Mouse (Mus musculus) midbrain, embryonic 12.5 days (tissue): Measurements from ENCODE around the gene Snrpn. TPM values are rescaled to one million over a fixed set of nuclear protein-coding genes. Genes with fewer than 3 reads are reported as not detected.
A peak's percentile ranks its signal among the peaks of the same experiment; 100 is the strongest.
"Not testable (repeated sequence)": the region's sequence is repeated elsewhere in the genome, so short reads cannot be mapped to it uniquely, and the experiment has no call there.

Source experiments
- ATAC-seq: fragments of 200-750 bp; cut with Nextera tagmentation; 2 replicates; pipeline ENCODE4 v1.8.0; 2017; ENCODE audit warnings: low read depth, moderate TSS enrichment, moderate library complexity; ENCODE audit not compliant: low FRiP score
- H3K27ac ChIP-seq: fragments of 300-500 bp; sonication (generic); replicated peaks from 2 replicates; pipeline ENCODE4 v1.5.1; 2016; ENCODE audit warnings: mild to moderate bottlenecking
- H3K27me3 ChIP-seq: fragments of 300-500 bp; sonication (generic); 2 replicates; pipeline ENCODE4 v1.6.1; 2016; ENCODE audit warnings: mild to moderate bottlenecking
- H3K36me3 ChIP-seq: fragments of 300-500 bp; sonication (generic); 2 replicates; pipeline ENCODE4 v1.6.1; 2016
- H3K4me1 ChIP-seq: fragments of 300-500 bp; sonication (generic); 2 replicates; pipeline ENCODE4 v1.6.1; 2016
- H3K4me2 ChIP-seq: fragments of 300-500 bp; sonication (generic); replicated peaks from 2 replicates; pipeline ENCODE4 v1.6.1; 2016; ENCODE audit warnings: mild to moderate bottlenecking, moderate library complexity
- H3K4me3 ChIP-seq: fragments of 300-500 bp; sonication (generic); 2 replicates; pipeline ENCODE4 v1.5.1; 2016; ENCODE audit warnings: mild to moderate bottlenecking
- H3K9ac ChIP-seq: fragments of 300-500 bp; sonication (generic); replicated peaks from 2 replicates; pipeline ENCODE4 v1.6.1; 2016; ENCODE audit warnings: mild to moderate bottlenecking, moderate library complexity
- H3K9me3 ChIP-seq: fragments of 300-500 bp; sonication (generic); 2 replicates; pipeline ENCODE4 v1.6.1; 2016; ENCODE audit warnings: mild to moderate bottlenecking
- WGBS: fragments of 180-500 bp; shearing (Covaris S2); methylation state at CpG from one replicate; pipeline ENCODE4 v1.1.7; 2016; 5-methylcytosine and 5-hydroxymethylcytosine counted together
- polyA plus RNA-seq: library from polyadenylated mRNA; unstranded; fragments of >200 nt; fragmentation: Nextera tagmentation; extraction: Ambion mirVana; gene quantifications from 2 replicates; pipeline ENCODE4 v1.2.1, GENCODE M21; 2016

The Snrpn gene
- polyA plus RNA-seq = 290 and 291 TPM in 2 replicates

DNA sequence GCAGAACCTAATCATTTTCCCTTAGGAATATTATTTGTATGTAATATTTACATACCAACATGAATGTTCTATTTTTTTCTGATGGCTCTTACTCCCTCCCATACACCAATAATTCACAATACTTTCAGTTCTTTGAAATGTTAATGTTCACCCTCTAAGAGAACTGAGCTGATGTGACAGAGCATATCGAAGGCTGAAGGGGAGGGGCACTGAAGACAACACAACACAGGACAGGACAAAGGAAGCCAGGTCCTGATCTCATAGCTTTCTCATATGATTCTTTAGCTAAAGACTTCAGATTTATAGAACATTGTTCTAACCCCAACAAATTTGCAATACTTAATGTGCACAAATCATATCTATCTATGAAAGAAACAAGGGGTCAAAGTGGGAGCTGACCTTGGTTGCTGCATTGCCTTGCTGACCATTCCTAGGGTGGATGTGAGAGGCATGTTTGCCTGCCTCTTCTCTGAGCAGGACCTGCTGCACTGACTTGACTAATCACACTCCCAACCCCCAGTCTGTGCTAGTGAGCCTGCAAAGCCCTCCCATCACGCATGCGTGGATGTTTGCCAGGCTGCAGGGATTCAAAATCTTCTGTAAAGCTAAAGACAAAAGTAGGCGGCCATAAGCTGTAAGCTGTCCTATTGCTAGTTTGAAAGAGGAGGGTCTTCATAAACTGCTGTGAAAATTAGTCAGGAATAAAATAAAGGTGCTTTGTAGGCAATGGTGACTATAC, at the start of gene Snrpn:
Gene Snrpn (minus strand): TSS at position 478 of the 739 bp plus-strand sequence.
- peak; percentile 87 for ATAC-seq
- H3K27ac ChIP-seq = peak within 1 kb of the TSS; percentile 49
- WGBS = 47% methylated on average over 4 of the region's 4 CpGs

DNA sequence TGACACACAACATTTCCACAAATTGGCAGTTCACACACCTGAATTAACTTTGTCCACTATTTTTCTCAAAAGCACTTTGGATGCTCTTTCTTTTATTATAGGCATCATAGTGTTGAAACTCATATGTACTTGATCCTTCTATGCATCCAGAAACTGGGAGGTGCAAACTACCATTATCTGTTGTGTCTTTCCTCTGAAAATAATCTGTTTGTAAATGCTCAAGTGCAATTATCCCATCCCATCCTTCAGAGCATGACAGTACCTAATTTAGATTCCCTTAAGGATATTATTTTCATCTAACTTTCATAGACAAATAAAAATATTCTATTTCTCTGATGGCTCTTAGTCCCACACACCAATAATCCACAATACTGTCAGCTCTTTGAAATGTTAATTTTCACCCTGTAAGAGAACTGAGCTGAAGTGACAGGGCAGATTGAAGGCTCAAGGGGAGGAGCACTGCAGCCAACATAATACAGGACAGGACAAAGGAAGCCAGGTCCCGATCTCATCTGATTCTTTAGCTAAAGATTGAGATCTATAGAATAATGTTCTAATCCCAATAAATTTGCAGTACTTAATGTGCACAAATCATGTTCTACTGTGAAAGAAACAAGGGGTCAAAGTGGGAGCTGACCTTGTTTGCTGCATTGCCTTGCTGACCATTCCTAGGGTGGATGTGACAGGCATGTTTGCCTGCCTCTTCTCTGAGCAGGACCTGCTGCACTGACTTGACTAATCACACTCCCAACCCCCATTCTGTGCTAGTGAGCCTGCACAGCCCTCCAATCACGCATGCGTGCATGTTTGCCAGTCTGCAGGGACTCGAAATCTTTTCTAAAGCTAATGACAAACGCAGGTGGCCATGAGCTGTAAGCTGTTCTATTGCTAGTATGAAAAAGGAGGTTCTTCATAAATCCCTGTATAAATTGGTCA, 30.5 kb upstream of the Snrpn start:
- H3K36me3 ChIP-seq = no peaks in the 10 kb centered on the region
- 0 out of 2 replicates have a peak overlapping the region, but pooled peaks have one; percentile 17 for H3K4me3 ChIP-seq
- H3K4me2 ChIP-seq = 0 out of 2 replicates have a peak overlapping the region, but pooled peaks have one; percentile 13
- H3K9me3 ChIP-seq = peaks cover 4% of the 10 kb centered on the region; the same call in 1 of the 2 replicates
- peak overlapping the region; percentile 81 for H3K27ac ChIP-seq
- no peaks in the 10 kb centered on the region for H3K4me1 ChIP-seq
- WGBS = 52% methylated on average over 5 of the region's 5 CpGs
- ATAC-seq = peak; percentile 97
- no peaks in the 10 kb centered on the region for H3K27me3 ChIP-seq
- H3K9ac ChIP-seq = no peak overlapping the region

More for the DNA sequence above, at the start of gene Snrpn:
- 0 out of 2 replicates have a peak within 1 kb of the TSS, but pooled peaks have one; percentile 3 for H3K4me2 ChIP-seq
- no peaks in the 10 kb centered on the region for H3K27me3 ChIP-seq
- no peaks in the 10 kb centered on the region for H3K36me3 ChIP-seq
- H3K4me1 ChIP-seq = no peaks in the 10 kb centered on the region
- no peak within 1 kb of the TSS for H3K4me3 ChIP-seq
- no peaks in the 10 kb centered on the region for H3K9me3 ChIP-seq
- H3K9ac ChIP-seq = no peak within 1 kb of the TSS

DNA sequence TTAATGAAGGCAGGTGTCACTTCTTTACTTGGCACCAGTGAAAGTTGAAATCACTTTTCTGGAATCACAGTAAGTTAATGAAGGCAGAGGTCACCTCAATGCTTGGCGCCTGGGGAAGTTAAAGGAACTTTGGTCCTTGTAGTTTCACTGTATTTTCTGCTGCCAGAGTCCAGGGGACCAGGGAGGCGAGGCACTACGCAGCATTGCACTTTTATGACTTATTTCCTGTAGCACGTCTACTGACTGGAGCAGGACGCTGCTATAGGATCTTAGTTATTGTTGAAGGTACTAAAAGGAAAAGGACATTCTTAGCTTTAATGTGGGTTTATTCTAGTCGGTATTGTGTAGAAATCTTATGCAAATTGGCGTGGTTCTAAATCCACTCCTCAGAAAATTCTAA, 14.7 kb downstream of the Snrpn start:
- H3K27ac ChIP-seq = no peak overlapping the region
- H3K4me1 ChIP-seq = no peaks in the 10 kb centered on the region
- WGBS = 70% methylated on average over 7 of the region's 7 CpGs
- no peak overlapping the region for H3K4me2 ChIP-seq
- H3K9ac ChIP-seq = no peak overlapping the region
- H3K27me3 ChIP-seq = no peaks in the 10 kb centered on the region
- H3K9me3 ChIP-seq = no peaks in the 10 kb centered on the region
- no peaks in the 10 kb centered on the region for H3K36me3 ChIP-seq
- ATAC-seq = no peak
- no peak overlapping the region for H3K4me3 ChIP-seq

DNA sequence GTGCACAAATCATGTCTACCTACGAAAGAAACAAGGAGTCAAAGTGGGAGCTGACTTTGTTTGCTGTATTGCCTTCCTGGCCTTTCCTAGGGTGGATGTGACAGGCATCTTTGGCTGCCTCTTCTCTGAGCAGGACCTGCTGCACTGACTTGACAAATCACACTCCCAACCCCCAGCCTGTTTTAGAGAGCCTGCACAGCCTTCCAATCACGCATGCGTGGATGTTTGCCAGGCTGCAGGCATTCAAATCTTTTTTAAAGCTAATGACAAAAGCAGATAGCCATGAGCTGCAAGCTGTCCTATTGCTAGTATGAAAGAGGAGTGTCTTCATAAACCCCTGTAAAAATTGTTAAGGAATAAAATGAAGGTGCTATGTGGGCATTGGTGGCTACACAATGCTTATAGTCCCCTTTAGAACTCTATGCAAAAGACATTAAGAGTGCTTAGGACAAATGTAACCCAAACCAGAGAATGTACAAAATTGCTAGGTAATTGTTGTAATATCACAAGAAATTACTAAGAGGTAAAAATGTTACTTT, 16.9 kb downstream of the Snrpn start:
- H3K9ac ChIP-seq, ATAC-seq, H3K4me2 ChIP-seq, H3K27me3 ChIP-seq, H3K9me3 ChIP-seq, H3K4me1 ChIP-seq, H3K36me3 ChIP-seq, H3K27ac ChIP-seq, H3K4me3 ChIP-seq: not testable (repeated sequence)
- WGBS = 52% methylated on average over 3 of the region's 3 CpGs

DNA sequence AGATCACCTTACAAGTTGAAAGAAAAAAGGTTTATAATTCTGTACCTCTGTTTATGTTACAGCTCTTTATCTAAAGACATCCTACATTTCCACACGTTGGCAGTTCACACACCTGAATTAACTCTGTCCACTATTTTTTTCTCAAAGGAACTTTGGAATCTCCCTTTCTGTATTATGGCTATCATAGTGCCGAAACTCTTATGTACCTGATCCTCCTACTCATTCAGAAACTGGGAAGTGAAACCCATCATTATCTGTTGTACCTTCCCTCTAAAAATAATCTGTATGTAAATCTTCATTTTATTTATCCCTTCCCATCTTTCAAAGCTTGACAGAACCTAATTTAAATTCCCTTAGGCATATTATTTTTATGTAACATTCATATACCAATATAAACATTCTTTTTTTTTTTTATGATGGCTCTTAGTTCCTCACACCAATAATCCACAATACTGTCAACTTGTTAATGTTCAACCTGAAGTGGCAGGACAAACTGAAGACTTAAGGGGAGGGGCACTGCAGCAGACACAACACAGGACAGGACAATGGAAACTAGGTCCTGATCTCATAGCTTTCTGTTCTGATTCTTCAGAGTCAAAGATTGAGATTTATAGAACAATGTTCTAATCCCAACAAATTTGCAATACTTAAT, 17.5 kb downstream of the Snrpn start:
- 66% methylated on average over 2 of the region's 2 CpGs for WGBS
- ATAC-seq = no peak
- H3K9ac ChIP-seq = no peak overlapping the region
- no peak overlapping the region for H3K4me3 ChIP-seq
- H3K27me3 ChIP-seq = no peaks in the 10 kb centered on the region
- H3K27ac ChIP-seq = no peak overlapping the region
- H3K4me2 ChIP-seq = no peak overlapping the region
- H3K4me1 ChIP-seq = no peaks in the 10 kb centered on the region
- H3K36me3 ChIP-seq = no peaks in the 10 kb centered on the region
- H3K9me3 ChIP-seq = no peaks in the 10 kb centered on the region

DNA sequence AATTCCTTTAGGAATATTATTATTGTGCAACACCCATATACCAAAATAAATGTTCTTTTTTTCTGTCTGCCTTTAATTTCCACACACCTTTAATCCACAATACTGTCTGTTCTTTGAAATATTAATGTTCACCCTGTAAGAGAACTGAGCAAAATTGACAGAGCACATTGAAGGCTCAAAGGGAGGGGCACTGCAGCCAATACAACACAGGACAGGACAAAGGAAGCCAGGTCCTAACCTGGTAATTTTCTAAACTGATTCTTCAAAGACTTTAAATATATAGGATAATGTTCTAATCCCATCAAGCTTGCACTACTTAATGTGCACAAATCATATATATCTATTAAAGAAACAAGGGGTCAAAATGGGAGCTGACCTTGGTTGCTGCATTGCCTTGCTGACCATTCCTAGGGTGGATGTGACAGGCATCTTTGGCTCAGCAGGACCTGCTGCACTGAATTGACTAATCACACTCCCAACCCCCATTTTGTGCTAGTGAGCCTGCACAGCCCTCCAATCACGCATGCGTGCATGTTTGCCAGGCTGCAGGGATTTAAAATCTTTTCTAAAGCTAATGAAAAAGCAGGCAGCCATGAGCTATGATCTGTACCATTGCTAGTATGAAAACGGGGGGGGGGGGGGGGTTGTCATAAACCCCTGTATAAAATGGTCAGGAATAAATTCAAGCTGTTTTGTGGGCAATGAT, 42.7 kb downstream of the Snrpn start:
- H3K4me2 ChIP-seq = no peak overlapping the region

DNA sequence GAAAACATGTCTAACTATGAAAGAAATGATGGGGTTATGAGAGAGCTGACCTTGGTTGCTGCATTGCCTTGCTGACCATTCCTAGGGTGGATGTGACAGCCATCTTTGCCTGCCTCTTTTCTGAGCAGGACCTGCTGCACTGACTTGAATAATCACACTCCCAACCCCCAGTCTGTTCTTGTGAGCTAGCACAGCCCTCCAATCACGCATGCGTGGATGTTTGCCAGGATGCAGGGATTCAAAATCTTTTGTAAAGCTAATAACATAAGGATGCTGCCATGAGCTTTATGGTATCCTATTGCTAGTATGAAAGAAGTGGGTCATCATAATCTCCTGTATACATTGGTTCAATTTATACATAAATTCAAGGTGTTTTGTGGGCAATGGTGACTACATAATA, 63.7 kb downstream of the Snrpn start:
- WGBS = 69% methylated on average over 2 of the region's 2 CpGs
- no peaks in the 10 kb centered on the region for H3K36me3 ChIP-seq
- ATAC-seq = no peak
- H3K27me3 ChIP-seq = no peaks in the 10 kb centered on the region
- no peaks in the 10 kb centered on the region for H3K9me3 ChIP-seq
- H3K4me3 ChIP-seq = no peak overlapping the region
- no peak overlapping the region for H3K4me2 ChIP-seq
- no peak overlapping the region for H3K9ac ChIP-seq
- no peak overlapping the region for H3K27ac ChIP-seq
- no peaks in the 10 kb centered on the region for H3K4me1 ChIP-seq

More for the DNA sequence above, 42.7 kb downstream of the Snrpn start:
- Histone ChIP-seq H3K27ac (no peak overlapping the region; the same call in 1 of the 2 replicates), H3K9ac (no peak overlapping the region), H3K9me3 (no peaks in the 10 kb centered on the region), H3K4me3 (no peak overlapping the region), H3K4me1 (no peaks in the 10 kb centered on the region), H3K27me3 (no peaks in the 10 kb centered on the region), H3K36me3 (no peaks in the 10 kb centered on the region)
- ATAC-seq = peak; percentile 96
- WGBS = 42% methylated on average over 3 of the region's 3 CpGs

DNA sequence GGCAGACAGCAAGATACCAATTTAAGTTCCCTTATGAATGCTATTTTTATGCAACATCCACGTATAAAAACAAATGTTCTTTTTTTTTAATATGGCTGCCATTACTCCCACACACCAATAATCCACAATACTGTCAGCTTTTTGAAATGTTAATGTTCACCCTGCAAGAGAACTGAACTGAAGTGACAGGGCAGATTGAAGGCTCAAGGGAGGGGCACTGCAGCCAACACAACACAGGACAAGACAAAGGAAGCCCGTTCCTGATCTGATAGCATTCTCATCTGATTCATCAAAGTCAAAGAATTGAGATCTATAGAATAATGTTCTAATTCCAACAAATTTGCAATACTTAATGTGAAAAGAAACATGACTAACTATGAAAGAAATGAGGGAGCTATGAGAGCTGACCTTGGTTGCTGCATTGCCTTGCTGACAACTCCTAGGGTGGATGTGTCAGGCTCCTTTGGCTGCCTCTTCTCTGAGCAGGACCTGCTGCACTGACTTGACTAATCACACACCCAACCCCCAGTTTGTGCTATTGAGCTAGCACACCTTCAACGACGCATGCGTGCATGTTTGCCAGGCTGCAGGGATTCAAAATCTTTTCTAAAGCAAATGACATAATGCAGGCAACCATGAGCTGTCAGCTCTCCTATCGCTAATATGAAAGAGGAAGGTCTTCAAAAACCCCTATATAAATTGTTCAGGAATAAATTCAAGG, 92.4 kb downstream of the Snrpn start:
- Histone ChIP-seq H3K9ac (no peak overlapping the region), H3K4me2 (no peak overlapping the region), H3K36me3 (no peaks in the 10 kb centered on the region), H3K9me3 (no peaks in the 10 kb centered on the region), H3K4me1 (no peaks in the 10 kb centered on the region), H3K27ac (peak overlapping the region; percentile 15; the same call in 1 of the 2 replicates), H3K27me3 (no peaks in the 10 kb centered on the region), H3K4me3 (no peak overlapping the region)
- whole genome bisulfite sequencing = 70% methylated on average over 6 of the region's 6 CpGs
- peak; percentile 41; the same call in 1 of the 2 replicates for ATAC-seq

DNA sequence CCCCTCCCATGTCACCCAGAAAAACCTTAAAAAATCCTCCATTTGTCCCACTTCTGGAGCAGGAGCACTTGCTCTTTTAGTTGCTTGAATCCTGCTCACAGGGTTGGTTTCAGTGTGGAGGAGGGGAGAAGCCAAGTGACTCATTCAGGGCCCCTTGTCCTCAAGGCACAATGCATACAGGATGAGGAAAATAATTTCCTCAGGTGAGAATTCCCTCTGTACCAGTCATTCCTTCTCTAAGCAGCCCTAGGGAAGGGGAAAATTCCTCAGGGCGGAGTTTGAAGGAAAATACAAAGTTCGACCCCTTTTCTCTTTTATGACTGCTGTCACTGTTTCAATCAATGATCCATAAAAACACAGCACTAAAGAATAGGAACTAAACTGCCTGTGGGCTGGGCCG, 126.8 kb downstream of the Snrpn start:
- Histone ChIP-seq H3K9me3 (no peaks in the 10 kb centered on the region), H3K9ac (no peak overlapping the region), H3K27ac (no peak overlapping the region), H3K36me3 (no peaks in the 10 kb centered on the region), H3K27me3 (no peaks in the 10 kb centered on the region), H3K4me2 (no peak overlapping the region), H3K4me1 (no peaks in the 10 kb centered on the region), H3K4me3 (no peak overlapping the region)
- WGBS = 73% methylated on average over 3 of the region's 3 CpGs
- ATAC-seq = no peak

DNA sequence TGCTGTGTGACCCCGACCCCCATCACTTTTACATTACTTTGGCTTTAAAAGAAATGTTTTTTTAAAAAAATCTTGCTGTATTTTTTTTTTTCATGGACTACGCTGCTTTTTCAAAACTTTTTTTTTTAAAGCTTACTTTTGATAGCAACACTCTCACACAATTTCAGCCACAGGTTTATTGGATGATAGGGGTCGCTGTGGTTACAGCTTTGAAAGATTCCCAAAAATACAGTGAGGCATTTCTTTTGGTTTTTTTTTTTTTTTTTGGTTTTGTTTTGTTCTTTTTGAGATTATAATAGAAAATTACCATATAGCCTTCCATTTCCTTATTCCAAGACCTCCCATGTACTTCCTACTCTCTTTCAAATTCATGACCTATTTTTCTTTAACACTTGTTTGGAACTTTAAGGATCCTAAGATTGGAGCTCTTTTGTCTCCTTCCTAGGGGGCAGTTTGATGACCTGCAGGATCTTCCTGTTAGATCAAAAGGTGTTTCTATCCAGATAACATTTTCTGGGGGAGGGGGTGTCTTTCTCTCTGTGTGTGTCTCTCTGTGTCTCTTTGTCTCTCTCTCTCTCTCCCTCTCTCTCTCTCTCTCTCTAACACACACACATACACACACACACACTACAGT, 132.2 kb downstream of the Snrpn start:
- H3K9me3 ChIP-seq = peaks cover 17% of the 10 kb centered on the region; the same call in 1 of the 2 replicates
- no peak overlapping the region for H3K27ac ChIP-seq
- ATAC-seq = no peak
- 0 out of 2 replicates have a peak, but pooled peaks cover under 1% of the 10 kb centered on the region for H3K4me1 ChIP-seq
- no peaks in the 10 kb centered on the region for H3K27me3 ChIP-seq
- H3K9ac ChIP-seq = no peak overlapping the region
- H3K4me2 ChIP-seq = no peak overlapping the region
- no peak overlapping the region for H3K4me3 ChIP-seq
- 40% methylated on average over 3 of the region's 3 CpGs for WGBS
- H3K36me3 ChIP-seq = no peaks in the 10 kb centered on the region
